Mouse (Mus musculus): ENCODE measurements around the gene Mrps36. TPM values are rescaled to one million over a fixed set of nuclear protein-coding genes. Genes with fewer than 3 reads are reported as not detected.

The Mrps36 gene
- polyA plus RNA-seq (2012; rRNA removed), result 54.7 and 58.2 TPM in 2 replicates

GRCm38 (mm10) chr13:100744036-100744744 lies at the start of gene Mrps36:
TSS of gene Mrps36 (minus strand) at chr13:100744659.

DNA sequence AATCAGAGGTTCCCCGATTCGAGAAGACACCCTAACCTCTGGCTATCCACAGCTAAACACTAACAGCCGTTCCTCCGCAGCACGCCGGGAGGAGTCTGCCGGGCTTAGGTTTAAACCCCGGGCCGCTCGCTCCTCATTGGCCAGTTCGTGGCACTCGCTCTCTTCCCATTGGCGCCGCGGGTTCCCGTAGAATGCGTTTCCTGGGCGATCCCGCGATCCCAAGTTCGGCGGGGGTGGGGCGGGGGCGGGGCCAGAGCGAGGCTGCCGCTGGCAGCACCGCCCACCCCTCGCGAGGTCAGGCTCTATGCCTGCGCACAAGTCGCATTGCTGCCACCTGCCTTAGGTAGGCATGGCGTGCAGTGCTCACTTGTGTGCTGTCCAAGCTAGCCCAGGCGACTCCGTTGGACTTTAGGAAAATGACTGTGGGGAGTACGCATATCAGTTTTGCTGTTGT lies 42.0 kb upstream of the Mrps36 start, which contains the start of gene Ccnb1:
Gene Ccnb1 (minus strand): TSS at position 157 of the 454 bp plus-strand sequence.

DNA sequence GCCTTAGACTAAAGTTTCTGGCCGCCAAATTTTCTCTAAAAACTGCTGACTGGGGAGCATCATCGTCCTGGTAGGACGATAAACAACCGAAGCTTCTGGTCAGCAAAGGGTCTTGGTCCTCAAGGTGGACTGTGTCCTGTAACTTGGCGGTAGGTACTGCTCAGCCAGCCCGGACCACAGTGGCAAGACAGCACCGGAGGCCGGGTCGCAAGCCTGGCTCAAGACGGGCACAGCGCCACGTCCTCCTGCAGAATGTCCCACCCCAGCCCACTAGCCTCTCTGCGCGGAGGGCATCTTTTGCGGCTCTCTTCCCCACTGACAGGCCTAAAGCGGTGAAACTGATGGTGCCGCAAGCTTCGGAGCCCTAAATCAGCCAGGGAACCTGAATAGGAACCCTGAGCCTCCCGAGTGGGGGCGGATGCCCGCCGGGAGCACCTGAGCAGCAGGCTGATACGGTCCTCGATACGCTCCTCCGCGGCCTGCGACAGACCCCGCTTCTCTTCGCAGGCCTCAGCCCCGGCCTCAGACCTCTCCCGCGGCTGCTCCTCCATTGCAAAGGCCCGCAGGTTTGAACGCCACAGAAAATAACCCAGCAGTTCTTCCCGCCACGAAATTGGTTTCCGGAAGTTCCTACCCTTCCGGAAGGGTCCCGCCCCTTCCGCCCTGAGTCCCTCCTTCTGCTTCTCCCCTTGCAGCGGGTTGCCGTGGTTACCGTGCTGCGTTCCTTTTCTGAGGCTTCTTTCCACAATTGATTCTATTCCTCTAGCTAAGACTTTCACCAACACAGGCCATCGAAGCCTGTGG lies 31.0 kb upstream of the Mrps36 start, which contains the start of gene Cenph:
Gene Cenph (minus strand): TSS at position 648 of the 804 bp plus-strand sequence.

GRCm38 (mm10) chr13:100730861-100731176 lies 13.6 kb downstream of the Mrps36 start, which contains the start of gene Cdk7:
TSS of gene Cdk7 (minus strand) at chr13:100730939.

Other genes with a start within 250 kb of the Mrps36 start
- gene Ocln, start 191.9 kb downstream of the Mrps36 start, polyA plus RNA-seq (2012; rRNA removed), result 3.0 and 3.3 TPM in 2 replicates
- gene Marveld2, start 127.7 kb downstream of the Mrps36 start, polyA plus RNA-seq (2012; rRNA removed), result 3.6 and 4.5 TPM in 2 replicates
- gene Ak6, start 93.7 kb downstream of the Mrps36 start, polyA plus RNA-seq (2012; rRNA removed), result 121 and 132 TPM in 2 replicates
- gene Rad17, start 93.6 kb downstream of the Mrps36 start, polyA plus RNA-seq (2012; rRNA removed), result 8.9 and 10.1 TPM in 2 replicates
- gene Taf9, start 93.1 kb downstream of the Mrps36 start, polyA plus RNA-seq (2012; rRNA removed), result 9.7 and 10.4 TPM in 2 replicates
- gene Ccdc125, start 74.9 kb downstream of the Mrps36 start, polyA plus RNA-seq (2012; rRNA removed), result 4.3 TPM in 2 replicates
- 16.5 and 19.9 TPM in 2 replicates for gene Cdk7, start 13.7 kb downstream of the Mrps36 start, polyA plus RNA-seq (2012; rRNA removed)
- gene Cenph, start 31.2 kb upstream of the Mrps36 start, polyA plus RNA-seq (2012; rRNA removed), result 26.5 and 31.2 TPM in 2 replicates
- 124 and 147 TPM in 2 replicates for gene Ccnb1, start 41.9 kb upstream of the Mrps36 start, polyA plus RNA-seq (2012; rRNA removed)
- 20.1 and 24.1 TPM in 2 replicates for gene Slc30a5, start 88.8 kb upstream of the Mrps36 start, polyA plus RNA-seq (2012; rRNA removed)